Mouse (Mus musculus): ENCODE measurements at regions not wholly inside any gene's neighbourhood (a gene's known extent, or its start where the extent isn't known, plus 50 kb on each side); places are given as distances from the start of the nearest gene placed in this dataset.

GRCm38 (mm10) chr6:98635816-98636215 lies 293.3 kb upstream of the Gm765 start:
- no peak for TF ChIP-seq CTCF (IDR thresholded peaks at IDR 0.05; ENCODE audit: borderline replicate concordance, insufficient read depth, low read length)
- TF ChIP-seq POLR2A (IDR thresholded peaks at IDR 0.05; ENCODE audit: low read depth, low read length): no peak
- H3K4me1 ChIP-seq (ENCODE audit: control insufficient read depth, insufficient read depth, low read length): peaks cover 7% of the 10 kb centered on the region; the same call in 1 of the 2 replicates
- H3K4me3 ChIP-seq (ENCODE audit: insufficient read depth, low read length): no peak overlapping the region
- H3K27ac ChIP-seq (ENCODE audit: insufficient read depth, low read length): no peak overlapping the region

- TF ChIP-seq CTCF (IDR thresholded peaks at IDR 0.05; ENCODE audit: borderline replicate concordance, insufficient read depth, low read length) (no peak), POLR2A (IDR thresholded peaks at IDR 0.05; ENCODE audit: low read depth, low read length) (no peak)
- H3K4me1 ChIP-seq (ENCODE audit: control insufficient read depth, insufficient read depth, low read length): peaks cover 7% of the 10 kb centered on the region
- peak overlapping the region; percentile 12; the same call in 1 of the 2 replicates for H3K27ac ChIP-seq (ENCODE audit: insufficient read depth, low read length)
- no peak overlapping the region for H3K4me3 ChIP-seq (ENCODE audit: insufficient read depth, low read length)
Observed at GRCm38 (mm10) chr6:98632278-98633063, 289.9 kb upstream of the Gm765 start.

DNA sequence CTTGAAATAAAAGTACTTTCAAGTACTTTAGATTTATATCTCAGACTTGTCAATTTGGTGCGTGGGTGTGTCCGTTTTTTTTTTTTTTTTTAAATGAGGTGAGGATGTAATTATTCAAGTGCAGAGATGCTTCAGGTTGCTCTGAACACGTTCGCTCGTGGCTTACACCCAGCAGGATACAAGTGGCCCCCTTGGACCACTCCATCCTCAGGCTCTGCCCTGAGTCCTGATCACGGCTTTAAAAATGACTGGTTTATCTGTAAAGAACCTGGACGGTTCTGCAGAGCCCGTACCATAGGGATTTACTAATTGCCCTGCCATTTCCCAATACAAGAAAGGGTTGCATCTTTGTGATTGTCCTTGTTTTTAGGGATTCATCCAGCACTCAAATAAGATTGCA lies 288.7 kb upstream of the Gm765 start:
- Histone ChIP-seq H3K27ac (ENCODE audit: insufficient read depth, low read length) (no peak overlapping the region), H3K4me3 (ENCODE audit: insufficient read depth, low read length) (no peak overlapping the region), H3K4me1 (ENCODE audit: control insufficient read depth, insufficient read depth, low read length) (peaks cover 7% of the 10 kb centered on the region)
- no peak for TF ChIP-seq CTCF (IDR thresholded peaks at IDR 0.05; ENCODE audit: borderline replicate concordance, insufficient read depth, low read length)
- TF ChIP-seq POLR2A (IDR thresholded peaks at IDR 0.05; ENCODE audit: low read depth, low read length): no peak

DNA sequence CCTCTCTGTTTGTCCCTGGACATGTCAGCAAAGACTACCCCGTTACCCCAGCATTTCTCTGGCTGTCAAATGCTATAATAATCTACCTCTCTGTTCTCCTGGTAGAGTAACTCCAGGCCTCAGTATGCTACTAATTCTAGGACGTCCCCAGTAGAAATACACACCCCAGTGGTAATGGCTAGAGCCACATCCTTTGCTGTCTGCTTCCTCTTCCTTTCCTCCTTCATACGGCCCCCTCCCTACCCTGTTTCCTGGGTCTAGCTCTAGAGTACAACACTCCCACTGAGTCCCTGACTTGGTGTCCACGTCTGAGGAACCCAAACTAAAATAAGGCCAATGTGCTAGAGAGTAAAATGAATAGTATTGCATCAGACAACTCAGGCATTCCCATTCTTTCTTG lies 287.1 kb upstream of the Gm765 start:
- H3K27ac ChIP-seq (ENCODE audit: insufficient read depth, low read length): no peak overlapping the region
- no peak for TF ChIP-seq POLR2A (IDR thresholded peaks at IDR 0.05; ENCODE audit: low read depth, low read length)
- no peak for TF ChIP-seq CTCF (IDR thresholded peaks at IDR 0.05; ENCODE audit: borderline replicate concordance, insufficient read depth, low read length)
- H3K4me1 ChIP-seq (ENCODE audit: control insufficient read depth, insufficient read depth, low read length): peaks cover 5% of the 10 kb centered on the region; the same call in 1 of the 2 replicates
- no peak overlapping the region for H3K4me3 ChIP-seq (ENCODE audit: insufficient read depth, low read length)

GRCm38 (mm10) chr6:98626435-98626834 lies 283.9 kb upstream of the Gm765 start:
- Histone ChIP-seq H3K4me1 (ENCODE audit: control insufficient read depth, insufficient read depth, low read length) (peaks cover 3% of the 10 kb centered on the region; the same call in 1 of the 2 replicates), H3K27ac (ENCODE audit: insufficient read depth, low read length) (no peak overlapping the region), H3K4me3 (ENCODE audit: insufficient read depth, low read length) (no peak overlapping the region)
- TF ChIP-seq CTCF (IDR thresholded peaks at IDR 0.05; ENCODE audit: borderline replicate concordance, insufficient read depth, low read length) (no peak), POLR2A (IDR thresholded peaks at IDR 0.05; ENCODE audit: low read depth, low read length) (no peak)

DNA sequence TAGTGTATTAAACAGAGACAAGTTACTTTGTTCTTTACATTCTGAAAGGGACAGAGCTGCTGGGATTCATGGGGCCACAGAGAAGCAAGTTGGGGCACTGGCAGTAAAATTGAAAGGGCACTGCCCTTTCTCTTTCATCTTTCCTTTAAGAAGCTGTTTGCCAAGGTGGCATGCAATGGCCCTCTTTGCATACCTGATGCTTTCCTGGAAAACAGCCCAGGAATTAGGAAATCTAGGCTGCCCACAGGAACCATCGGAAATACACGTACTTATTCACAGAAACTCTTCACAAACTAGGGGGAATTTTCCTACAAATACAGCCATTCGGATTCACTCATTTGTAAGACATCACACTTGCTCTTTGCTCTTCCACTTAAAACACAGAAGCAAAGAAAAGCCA lies 278.3 kb upstream of the Gm765 start:
- TF ChIP-seq POLR2A (IDR thresholded peaks at IDR 0.05; ENCODE audit: low read depth, low read length) (no peak), CTCF (IDR thresholded peaks at IDR 0.05; ENCODE audit: borderline replicate concordance, insufficient read depth, low read length) (no peak)
- Histone ChIP-seq H3K4me1 (ENCODE audit: control insufficient read depth, insufficient read depth, low read length) (no peaks in the 10 kb centered on the region), H3K27ac (ENCODE audit: insufficient read depth, low read length) (no peak overlapping the region), H3K4me3 (ENCODE audit: insufficient read depth, low read length) (no peak overlapping the region)

GRCm38 (mm10) chr6:98613030-98613429 lies 270.5 kb upstream of the Gm765 start:
- no peak overlapping the region for H3K4me3 ChIP-seq (ENCODE audit: insufficient read depth, low read length)
- no peak for TF ChIP-seq POLR2A (IDR thresholded peaks at IDR 0.05; ENCODE audit: low read depth, low read length)
- no peak for TF ChIP-seq CTCF (IDR thresholded peaks at IDR 0.05; ENCODE audit: borderline replicate concordance, insufficient read depth, low read length)
- H3K27ac ChIP-seq (ENCODE audit: insufficient read depth, low read length): no peak overlapping the region
- H3K4me1 ChIP-seq (ENCODE audit: control insufficient read depth, insufficient read depth, low read length): no peaks in the 10 kb centered on the region

DNA sequence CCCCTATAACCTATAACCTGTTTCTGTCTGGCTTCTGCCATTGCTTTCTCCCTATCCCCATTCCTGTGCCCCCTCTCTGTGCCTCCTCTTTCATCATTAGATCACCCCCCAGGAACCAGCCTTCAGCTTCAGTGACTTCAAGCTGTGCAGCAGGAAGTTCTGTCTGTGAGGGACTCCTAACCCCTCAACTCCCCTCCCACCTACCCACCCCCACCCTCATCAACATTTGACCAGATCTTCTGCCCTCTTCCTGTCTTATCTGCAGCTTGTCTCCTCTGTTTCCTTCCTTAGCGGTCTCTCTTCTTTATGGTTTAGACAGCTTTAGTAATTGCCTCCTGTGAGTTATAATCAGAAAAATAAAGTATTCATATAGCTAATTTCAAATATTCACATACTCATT lies 266.6 kb upstream of the Gm765 start:
- no peak overlapping the region for H3K4me3 ChIP-seq (ENCODE audit: insufficient read depth, low read length)
- H3K4me1 ChIP-seq (ENCODE audit: control insufficient read depth, insufficient read depth, low read length): no peaks in the 10 kb centered on the region
- TF ChIP-seq CTCF (IDR thresholded peaks at IDR 0.05; ENCODE audit: borderline replicate concordance, insufficient read depth, low read length) (no peak), POLR2A (IDR thresholded peaks at IDR 0.05; ENCODE audit: low read depth, low read length) (no peak)
- H3K27ac ChIP-seq (ENCODE audit: insufficient read depth, low read length): no peak overlapping the region

DNA sequence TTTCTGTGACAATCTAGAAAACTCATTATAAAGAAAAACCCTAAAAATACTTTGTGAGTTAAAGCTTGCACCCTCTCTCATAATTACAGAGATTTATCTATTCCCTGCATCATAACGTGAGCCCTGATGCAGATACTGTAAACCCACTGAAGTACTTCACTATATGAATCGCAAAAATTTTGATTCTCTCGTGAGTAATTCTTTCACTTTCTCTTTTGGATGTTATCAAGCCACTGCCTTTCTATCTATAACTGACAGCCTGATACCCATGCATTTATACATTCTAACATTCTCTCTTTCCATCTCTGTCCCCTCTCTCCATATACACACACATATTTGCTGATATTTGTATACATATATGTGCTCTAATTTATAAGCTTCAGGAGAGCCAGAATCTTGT lies 264.1 kb upstream of the Gm765 start:
- no peak overlapping the region for H3K4me3 ChIP-seq (ENCODE audit: insufficient read depth, low read length)
- no peak overlapping the region for H3K27ac ChIP-seq (ENCODE audit: insufficient read depth, low read length)
- TF ChIP-seq POLR2A (IDR thresholded peaks at IDR 0.05; ENCODE audit: low read depth, low read length) (no peak), CTCF (IDR thresholded peaks at IDR 0.05; ENCODE audit: borderline replicate concordance, insufficient read depth, low read length) (no peak)
- no peaks in the 10 kb centered on the region for H3K4me1 ChIP-seq (ENCODE audit: control insufficient read depth, insufficient read depth, low read length)

- no peaks in the 10 kb centered on the region; the same call in 1 of the 2 replicates for H3K4me1 ChIP-seq (ENCODE audit: control insufficient read depth, insufficient read depth, low read length)
- TF ChIP-seq POLR2A (IDR thresholded peaks at IDR 0.05; ENCODE audit: low read depth, low read length) (no peak), CTCF (IDR thresholded peaks at IDR 0.05; ENCODE audit: borderline replicate concordance, insufficient read depth, low read length) (no peak)
- no peak overlapping the region for H3K4me3 ChIP-seq (ENCODE audit: insufficient read depth, low read length)
- no peak overlapping the region for H3K27ac ChIP-seq (ENCODE audit: insufficient read depth, low read length)
Observed at GRCm38 (mm10) chr6:98597612-98598011, 255.1 kb upstream of the Gm765 start.

All from embryonic fibroblast, embryonic 13.5 days (primary cell).